ENCODE assay signal across 6 mouse cellular contexts in the genomic region with DNA sequence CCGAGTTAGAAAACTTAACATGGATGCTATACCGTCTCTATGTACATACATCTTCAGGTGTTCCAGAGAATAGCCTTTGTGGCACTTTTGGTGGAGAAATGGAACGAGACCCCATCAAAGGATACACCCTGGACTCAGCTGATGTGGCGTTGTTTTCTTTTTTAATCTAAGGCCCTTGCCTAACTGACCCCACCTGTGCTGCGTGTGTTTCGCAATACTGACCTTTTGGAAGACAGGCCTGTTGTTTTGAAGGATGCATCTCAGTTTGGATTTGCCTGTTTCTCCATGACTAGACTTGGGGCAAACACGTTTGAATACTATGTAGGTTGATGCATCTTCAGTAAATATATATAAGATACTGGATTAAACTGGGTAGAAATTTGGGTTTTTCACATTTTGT. TPM values are rescaled to one million over a fixed set of nuclear protein-coding genes. Genes with fewer than 3 reads are reported as not detected.
"Had no signal": no experiment of that assay in that cellular context is flagged by ENCODE, and none has a peak within 500 bp of the region (broad histone marks: within the 10 kb centered on the region; RNA-seq: fewer than 3 reads in every experiment).

No protein-coding gene starts in this region.

RNA-seq across cellular contexts. Expression of a gene that starts 21.1 kb away (rescaled TPM):
- total RNA-seq: neutrophil, adult 5-6 weeks had no signal
- polyA plus RNA-seq: neural tube, embryonic 13.5 days; neural tube, embryonic 14.5 days; neural tube, embryonic 15.5 days; stomach, embryonic 14.5 days; thymus, postnatal 0 days had no signal
